Mouse (Mus musculus) hindbrain, embryonic 12.5 days (tissue): ENCODE measurements at regions not wholly inside any gene's neighbourhood (a gene's known extent, or its start where the extent isn't known, plus 50 kb on each side); places are given as distances from the start of the nearest gene placed in this dataset.

Experiments
- ATAC-seq: fragments of 200-750 bp; cut with Nextera tagmentation; 2 replicates; pipeline ENCODE4 v1.8.0; 2017; ENCODE audit warnings: moderate TSS enrichment; ENCODE audit not compliant: low FRiP score
- H3K27ac ChIP-seq: fragments of 300-500 bp; sonication (generic); 2 replicates; pipeline ENCODE4 v1.5.1; 2016; ENCODE audit warnings: mild to moderate bottlenecking
- H3K27me3 ChIP-seq: fragments of 300-500 bp; sonication (generic); 2 replicates; pipeline ENCODE4 v1.6.1; 2016; ENCODE audit warnings: mild to moderate bottlenecking
- H3K36me3 ChIP-seq: fragments of 300-500 bp; sonication (generic); 2 replicates; pipeline ENCODE4 v1.6.1; 2016; ENCODE audit warnings: mild to moderate bottlenecking
- H3K4me1 ChIP-seq: fragments of 300-500 bp; sonication (generic); 2 replicates; pipeline ENCODE4 v1.6.1; 2016
- H3K4me2 ChIP-seq: fragments of 300-500 bp; sonication (generic); replicated peaks from 2 replicates; pipeline ENCODE4 v1.6.1; 2016; ENCODE audit warnings: mild to moderate bottlenecking
- H3K4me3 ChIP-seq: fragments of 300-500 bp; sonication (generic); 2 replicates; pipeline ENCODE4 v1.5.1; 2016; ENCODE audit warnings: mild to moderate bottlenecking
- H3K9ac ChIP-seq: fragments of 300-500 bp; sonication (generic); 2 replicates; pipeline ENCODE4 v1.6.1; 2016; ENCODE audit warnings: mild to moderate bottlenecking, moderate library complexity
- H3K9me3 ChIP-seq: fragments of 300-500 bp; sonication (generic); replicated peaks from 2 replicates; pipeline ENCODE4 v1.6.1; 2016; ENCODE audit warnings: mild to moderate bottlenecking
- WGBS: fragments of 180-500 bp; shearing (Covaris S2); methylation state at CpG from one replicate; pipeline ENCODE4 v1.1.7; 2016; 5-methylcytosine and 5-hydroxymethylcytosine counted together

- H3K9ac ChIP-seq, result no peak overlapping the region
- H3K27ac ChIP-seq, result no peak overlapping the region
- H3K27me3 ChIP-seq, result no peaks in the 10 kb centered on the region
- H3K36me3 ChIP-seq, result no peaks in the 10 kb centered on the region
- H3K4me3 ChIP-seq, result no peak overlapping the region
- ATAC-seq, result no peak
- H3K9me3 ChIP-seq, result no peaks in the 10 kb centered on the region
- H3K4me2 ChIP-seq, result no peak overlapping the region
- H3K4me1 ChIP-seq, result no peaks in the 10 kb centered on the region
Observed at GRCm38 (mm10) chr5:63331186-63331585, 317.7 kb upstream of the Nwd2 start.

- 67% methylated on average over 2 of the region's 2 CpGs for WGBS
- no peak overlapping the region for H3K4me3 ChIP-seq
- H3K36me3 ChIP-seq, result no peaks in the 10 kb centered on the region
- no peaks in the 10 kb centered on the region for H3K9me3 ChIP-seq
- H3K4me2 ChIP-seq, result no peak overlapping the region
- no peak overlapping the region for H3K9ac ChIP-seq
- H3K27me3 ChIP-seq, result no peaks in the 10 kb centered on the region
- H3K4me1 ChIP-seq, result no peaks in the 10 kb centered on the region
- H3K27ac ChIP-seq, result no peak overlapping the region
- no peak for ATAC-seq
Observed at GRCm38 (mm10) chr5:63351108-63351507, 297.8 kb upstream of the Nwd2 start.

GRCm38 (mm10) chr5:63391956-63392355 is 256.9 kb upstream of the Nwd2 start:
- Histone ChIP-seq H3K27me3 (no peaks in the 10 kb centered on the region), H3K36me3 (no peaks in the 10 kb centered on the region), H3K4me1 (no peaks in the 10 kb centered on the region), H3K4me2 (no peak overlapping the region), H3K9ac (no peak overlapping the region), H3K4me3 (no peak overlapping the region), H3K27ac (no peak overlapping the region), H3K9me3 (no peaks in the 10 kb centered on the region)
- 93% methylated on average over 2 of the region's 2 CpGs for WGBS
- no peak for ATAC-seq

- H3K9ac ChIP-seq, result no peak overlapping the region
- H3K4me3 ChIP-seq, result no peak overlapping the region
- H3K9me3 ChIP-seq, result no peaks in the 10 kb centered on the region
Observed at GRCm38 (mm10) chr5:63397963-63398362, 250.9 kb upstream of the Nwd2 start.

GRCm38 (mm10) chr5:63430167-63430566 is 218.7 kb upstream of the Nwd2 start:
- Histone ChIP-seq H3K27me3 (no peaks in the 10 kb centered on the region), H3K36me3 (no peaks in the 10 kb centered on the region), H3K4me2 (no peak overlapping the region), H3K27ac (no peak overlapping the region), H3K4me1 (no peaks in the 10 kb centered on the region), H3K9me3 (no peaks in the 10 kb centered on the region), H3K4me3 (no peak overlapping the region), H3K9ac (no peak overlapping the region)
- 78% methylated on average over 3 of the region's 3 CpGs for WGBS
- no peak for ATAC-seq

More at GRCm38 (mm10) chr5:63397963-63398362, 250.9 kb upstream of the Nwd2 start:
- Histone ChIP-seq H3K27ac (no peak overlapping the region), H3K27me3 (no peaks in the 10 kb centered on the region), H3K4me2 (no peak overlapping the region), H3K36me3 (no peaks in the 10 kb centered on the region), H3K4me1 (0 out of 2 replicates have a peak, but pooled peaks cover 2% of the 10 kb centered on the region)
- 0 out of 2 replicates have a peak, but pooled peaks have one; percentile 46 for ATAC-seq
- WGBS, result 70% methylated on average over 3 of the region's 3 CpGs

- peak; percentile 73; the same call in 1 of the 2 replicates for ATAC-seq
- Histone ChIP-seq H3K4me2 (no peak overlapping the region), H3K9me3 (no peaks in the 10 kb centered on the region), H3K36me3 (no peaks in the 10 kb centered on the region), H3K27me3 (no peaks in the 10 kb centered on the region), H3K4me3 (no peak overlapping the region), H3K4me1 (no peaks in the 10 kb centered on the region), H3K27ac (no peak overlapping the region), H3K9ac (no peak overlapping the region)
- 73% methylated on average over 3 of the region's 3 CpGs for WGBS
Observed at GRCm38 (mm10) chr5:63444407-63444806, 204.5 kb upstream of the Nwd2 start.

- H3K36me3 ChIP-seq, result no peaks in the 10 kb centered on the region
- no peak overlapping the region for H3K4me2 ChIP-seq
- H3K4me1 ChIP-seq, result no peaks in the 10 kb centered on the region
- 65% methylated on average over 4 of the region's 4 CpGs for WGBS
- peak; percentile 67 for ATAC-seq
- H3K27ac ChIP-seq, result peak overlapping the region; percentile 46
- no peak overlapping the region for H3K9ac ChIP-seq
- no peaks in the 10 kb centered on the region for H3K9me3 ChIP-seq
- H3K27me3 ChIP-seq, result no peaks in the 10 kb centered on the region
- H3K4me3 ChIP-seq, result no peak overlapping the region
Observed at GRCm38 (mm10) chr5:63445171-63445570, 203.7 kb upstream of the Nwd2 start.

- Histone ChIP-seq H3K9me3 (no peaks in the 10 kb centered on the region), H3K4me3 (no peak overlapping the region), H3K27ac (no peak overlapping the region), H3K27me3 (no peaks in the 10 kb centered on the region), H3K9ac (no peak overlapping the region), H3K36me3 (no peaks in the 10 kb centered on the region), H3K4me2 (no peak overlapping the region), H3K4me1 (no peaks in the 10 kb centered on the region)
- 0 out of 2 replicates have a peak, but pooled peaks have one; percentile 43 for ATAC-seq
- WGBS, result 72% methylated on average over 2 of the region's 2 CpGs
Observed at GRCm38 (mm10) chr5:63468526-63469268, 180.2 kb upstream of the Nwd2 start.

- no peak for ATAC-seq
- H3K36me3 ChIP-seq, result no peaks in the 10 kb centered on the region
- no peak overlapping the region for H3K4me3 ChIP-seq
- no peaks in the 10 kb centered on the region for H3K9me3 ChIP-seq
- no peaks in the 10 kb centered on the region for H3K4me1 ChIP-seq
- H3K4me2 ChIP-seq, result no peak overlapping the region
- H3K27me3 ChIP-seq, result no peaks in the 10 kb centered on the region
- no peak overlapping the region for H3K9ac ChIP-seq
- no peak overlapping the region for H3K27ac ChIP-seq
- WGBS, result 70% methylated on average over 1 of the region's 1 CpGs
Observed at GRCm38 (mm10) chr5:63469701-63470100, 179.2 kb upstream of the Nwd2 start.

- Histone ChIP-seq H3K36me3 (no peaks in the 10 kb centered on the region), H3K4me1 (no peaks in the 10 kb centered on the region), H3K4me3 (no peak overlapping the region), H3K9ac (no peak overlapping the region), H3K4me2 (no peak overlapping the region), H3K27ac (no peak overlapping the region), H3K9me3 (no peaks in the 10 kb centered on the region), H3K27me3 (no peaks in the 10 kb centered on the region)
- ATAC-seq, result no peak
- 85% methylated on average over 3 of the region's 3 CpGs for WGBS
Observed at GRCm38 (mm10) chr5:63473163-63473562, 175.7 kb upstream of the Nwd2 start.

GRCm38 (mm10) chr5:63476240-63476973 is 172.5 kb upstream of the Nwd2 start:
- H3K4me3 ChIP-seq, result no peak overlapping the region
- no peak overlapping the region for H3K4me2 ChIP-seq
- H3K27me3 ChIP-seq, result no peaks in the 10 kb centered on the region
- no peaks in the 10 kb centered on the region for H3K4me1 ChIP-seq
- ATAC-seq, result no peak
- H3K27ac ChIP-seq, result no peak overlapping the region
- H3K9ac ChIP-seq, result no peak overlapping the region
- H3K36me3 ChIP-seq, result no peaks in the 10 kb centered on the region
- no peaks in the 10 kb centered on the region for H3K9me3 ChIP-seq
- WGBS, result 76% methylated on average over 2 of the region's 2 CpGs

GRCm38 (mm10) chr5:63498952-63499351 is 149.9 kb upstream of the Nwd2 start:
- 55% methylated on average over 1 of the region's 1 CpGs for WGBS
- Histone ChIP-seq H3K4me3 (no peak overlapping the region), H3K9me3 (no peaks in the 10 kb centered on the region), H3K27me3 (no peaks in the 10 kb centered on the region), H3K4me1 (no peaks in the 10 kb centered on the region), H3K9ac (no peak overlapping the region), H3K4me2 (no peak overlapping the region), H3K36me3 (no peaks in the 10 kb centered on the region), H3K27ac (no peak overlapping the region)
- ATAC-seq, result no peak
